Mouse (Mus musculus): Measurements from ENCODE around the gene Neo1.

The Neo1 gene

DNA sequence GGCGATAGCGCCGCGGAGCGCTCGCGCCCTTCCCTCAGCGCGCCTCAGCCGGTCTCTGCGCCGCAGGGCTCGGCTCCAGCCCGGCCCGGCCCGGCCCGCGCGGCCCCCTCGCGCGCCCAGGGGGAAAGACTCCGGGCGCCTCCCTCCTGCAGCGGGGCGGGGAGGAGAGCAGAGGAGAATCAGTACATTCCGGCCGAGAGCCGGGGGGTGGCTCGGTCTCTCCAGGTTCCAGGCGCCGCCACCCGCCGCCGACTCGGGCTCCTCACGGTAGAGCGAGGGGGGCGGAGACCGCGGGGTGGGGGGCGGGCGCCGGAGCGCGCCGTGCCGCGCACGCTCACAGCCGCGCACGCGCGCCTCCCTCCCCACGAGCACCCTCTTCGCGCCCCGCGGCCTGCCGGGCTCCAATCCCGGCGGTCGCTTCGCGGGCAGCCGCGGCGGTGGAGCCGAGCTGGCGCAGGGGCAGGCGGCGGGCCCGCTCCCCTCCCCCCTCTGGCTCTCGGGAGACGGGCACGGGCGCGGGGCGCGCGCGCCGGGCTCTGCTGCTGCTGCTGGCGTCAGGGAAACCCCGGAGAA is at the start of gene Neo1:
Neo1 (minus strand) TSS at position 283 of the 573 bp plus-strand sequence.
- CTCF ChIA-PET = no interaction called here

DNA sequence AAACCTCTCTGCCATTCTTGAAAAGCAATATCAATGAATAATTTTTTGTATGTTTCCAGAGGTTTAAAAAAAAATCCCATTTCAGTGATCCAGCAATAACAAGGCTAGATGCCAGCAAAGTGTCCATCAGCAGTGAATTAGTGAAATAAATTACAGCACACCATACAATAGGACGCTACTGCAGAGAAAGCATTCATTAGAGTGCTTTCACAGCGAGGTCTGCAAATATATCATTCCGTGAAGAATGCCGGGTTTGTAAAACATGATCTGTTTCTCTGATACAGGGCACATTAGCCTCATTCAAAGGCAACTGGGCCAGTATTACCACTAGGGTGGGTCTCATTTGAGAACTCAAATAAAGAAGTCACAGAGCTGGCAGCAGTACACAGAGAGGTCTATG is 39.4 kb upstream of the Neo1 start:
- CTCF ChIA-PET = no interaction called here

DNA sequence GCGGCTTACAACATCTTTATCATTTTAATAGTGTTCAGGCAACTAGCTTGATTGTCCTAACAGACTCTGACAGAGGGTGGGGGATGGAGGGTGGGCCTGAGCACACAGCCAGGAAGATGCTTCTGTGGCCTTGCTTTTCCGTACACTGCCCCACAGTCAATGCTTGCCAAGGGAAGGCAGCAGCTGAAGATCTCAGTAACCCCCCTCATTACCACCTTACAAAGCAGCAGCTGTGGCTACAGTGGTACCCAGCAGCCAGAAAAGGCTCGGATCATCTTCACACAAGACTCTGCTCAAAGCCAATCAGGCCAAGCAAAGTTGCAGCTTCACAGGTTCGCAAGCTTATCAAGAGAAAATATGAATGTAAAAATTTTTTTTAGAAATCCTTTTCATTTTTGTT is 37.6 kb upstream of the Neo1 start:
- CTCF ChIA-PET = no interaction called here

DNA sequence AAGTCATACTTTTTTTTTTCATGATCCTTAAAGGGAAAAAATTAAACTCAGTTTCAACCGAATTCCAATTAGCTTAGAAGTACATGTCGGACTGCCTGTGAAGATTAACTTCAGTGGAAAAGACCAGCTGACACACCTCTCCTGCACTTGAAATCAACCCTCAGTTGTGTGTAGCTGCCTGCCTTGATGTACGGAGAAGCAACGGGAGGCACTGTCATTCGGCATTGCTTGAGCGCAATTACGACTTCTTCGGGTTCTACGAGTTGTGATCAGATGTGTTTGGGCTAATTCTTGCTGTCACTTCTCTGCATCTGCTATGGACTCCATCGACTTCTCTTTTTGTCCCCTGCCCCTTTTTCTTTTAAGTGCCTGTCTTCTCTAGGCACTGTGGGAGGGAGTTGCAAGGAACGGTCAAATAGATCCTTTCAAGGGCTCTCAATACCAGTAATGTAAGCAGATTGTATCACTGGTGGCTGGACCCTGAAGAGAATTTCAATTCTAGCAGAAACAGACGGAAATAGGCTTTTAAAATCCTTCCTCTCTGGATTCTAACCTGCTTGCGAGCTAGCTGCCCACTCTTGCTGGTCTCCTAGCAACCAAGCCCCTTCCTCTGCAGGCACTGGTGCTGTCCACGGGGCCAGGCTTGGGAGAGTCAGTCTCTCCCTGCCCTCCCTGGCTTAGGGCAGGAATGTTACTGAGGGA is 36.0 kb upstream of the Neo1 start:
- CTCF ChIA-PET = no interaction called here

DNA sequence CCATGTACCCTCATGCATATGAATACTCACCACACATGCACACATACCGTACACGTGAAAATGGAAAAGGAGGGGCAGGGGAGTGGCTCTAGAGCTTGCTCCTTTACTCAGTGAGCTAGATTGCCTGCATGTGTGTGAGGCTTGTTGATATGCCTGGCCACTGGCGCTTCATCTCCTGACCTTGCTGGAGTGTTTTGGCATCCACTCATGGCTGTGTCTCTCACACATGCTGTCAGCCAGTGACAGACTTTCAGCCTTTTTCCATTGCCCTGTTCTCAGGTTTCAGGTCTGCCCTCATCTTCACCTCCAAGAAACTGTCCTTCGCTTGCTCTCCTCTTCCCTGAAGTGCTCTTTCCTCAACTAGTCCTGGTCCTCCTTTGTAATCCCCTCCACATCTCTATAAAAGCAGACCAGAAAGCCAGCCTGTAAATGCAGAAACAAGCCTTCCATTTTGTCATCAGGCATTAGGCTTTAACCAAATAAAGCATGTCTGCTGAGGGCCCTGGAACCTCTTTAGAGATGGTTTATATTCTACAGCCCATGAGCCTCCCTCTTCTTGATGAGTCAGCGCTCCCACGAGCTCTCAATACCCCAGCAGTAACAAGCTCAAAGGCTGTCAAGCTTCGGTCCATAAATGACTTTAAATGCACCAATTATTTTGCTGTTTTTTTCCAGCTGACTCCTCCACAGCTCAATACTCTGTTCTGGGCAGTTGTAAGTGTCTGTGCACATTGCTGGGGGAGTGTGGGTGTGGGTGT is 35.2 kb upstream of the Neo1 start:
- CTCF ChIA-PET = no interaction called here

DNA sequence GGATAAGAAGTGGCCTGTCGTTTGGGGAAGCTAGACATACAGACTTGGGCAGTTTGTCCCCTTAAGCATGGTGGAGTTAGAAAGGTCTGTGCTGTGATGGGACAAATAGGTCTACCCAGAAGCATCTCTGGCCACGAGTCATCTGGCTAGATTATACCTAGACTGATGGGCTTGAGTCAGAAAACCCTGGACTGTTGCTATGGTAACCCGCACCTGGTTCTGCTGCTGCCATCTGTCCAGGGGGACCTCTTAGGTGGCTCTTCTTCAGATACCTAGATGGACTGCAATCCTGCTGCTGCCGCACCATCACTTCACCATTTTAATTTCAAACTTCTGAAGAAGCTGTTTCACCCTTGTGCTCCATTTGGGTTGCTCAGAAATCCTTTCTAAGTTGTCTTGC is 34.0 kb upstream of the Neo1 start:
- CTCF ChIA-PET = no interaction called here

DNA sequence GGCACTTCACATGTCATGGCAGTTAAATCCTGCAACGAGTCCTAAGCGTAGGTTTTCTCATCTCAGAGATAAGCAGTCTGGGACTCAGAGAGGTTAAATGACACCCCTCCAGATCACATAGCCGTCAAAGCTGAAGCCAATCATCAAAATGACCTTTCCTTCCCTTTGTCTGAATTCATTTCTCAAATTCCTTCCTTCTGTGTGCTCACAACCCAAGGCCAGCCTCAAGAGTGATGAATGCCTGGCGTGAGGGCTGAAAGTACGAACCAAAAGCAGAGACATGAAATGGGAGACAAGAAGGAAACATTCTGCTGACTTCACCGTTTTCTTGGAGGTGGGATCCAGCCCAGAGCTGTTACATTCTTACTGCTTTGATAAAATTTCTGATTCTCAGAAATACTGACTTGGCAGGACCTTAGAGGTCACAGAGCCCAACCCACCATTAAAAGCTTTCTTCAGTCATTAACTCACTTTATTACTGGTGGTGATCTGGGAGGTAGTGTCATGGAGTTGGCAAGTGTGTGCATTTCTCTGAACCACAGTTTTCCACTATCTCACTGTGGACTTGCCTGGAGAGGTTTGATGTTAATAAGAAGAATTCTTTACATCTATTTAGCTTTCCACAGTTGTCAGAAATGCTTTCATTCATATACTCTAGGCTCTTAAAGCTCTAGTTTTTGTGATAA is 29.5 kb upstream of the Neo1 start:
- CTCF ChIA-PET = no interaction called here

DNA sequence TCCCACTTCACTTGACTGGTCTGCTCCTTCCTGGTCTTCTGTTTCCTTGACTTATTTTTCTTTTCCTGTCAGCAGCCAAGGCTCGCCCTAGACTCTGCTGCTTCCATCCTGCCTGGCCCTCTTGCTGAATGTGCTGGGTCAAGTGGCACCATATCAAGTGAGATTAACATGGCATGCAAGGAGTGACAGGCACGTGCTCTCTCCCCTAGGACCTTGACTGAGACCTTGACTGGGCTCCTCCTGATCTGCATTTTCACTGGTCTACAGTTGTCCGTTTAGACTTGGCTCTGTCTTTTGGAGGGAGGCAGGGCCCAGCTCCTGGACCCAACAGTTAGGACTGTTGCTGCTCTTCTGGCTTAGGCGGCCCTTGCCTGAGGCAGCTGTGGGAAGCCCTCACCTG is 26.2 kb upstream of the Neo1 start:
- CTCF ChIA-PET = no interaction called here

DNA sequence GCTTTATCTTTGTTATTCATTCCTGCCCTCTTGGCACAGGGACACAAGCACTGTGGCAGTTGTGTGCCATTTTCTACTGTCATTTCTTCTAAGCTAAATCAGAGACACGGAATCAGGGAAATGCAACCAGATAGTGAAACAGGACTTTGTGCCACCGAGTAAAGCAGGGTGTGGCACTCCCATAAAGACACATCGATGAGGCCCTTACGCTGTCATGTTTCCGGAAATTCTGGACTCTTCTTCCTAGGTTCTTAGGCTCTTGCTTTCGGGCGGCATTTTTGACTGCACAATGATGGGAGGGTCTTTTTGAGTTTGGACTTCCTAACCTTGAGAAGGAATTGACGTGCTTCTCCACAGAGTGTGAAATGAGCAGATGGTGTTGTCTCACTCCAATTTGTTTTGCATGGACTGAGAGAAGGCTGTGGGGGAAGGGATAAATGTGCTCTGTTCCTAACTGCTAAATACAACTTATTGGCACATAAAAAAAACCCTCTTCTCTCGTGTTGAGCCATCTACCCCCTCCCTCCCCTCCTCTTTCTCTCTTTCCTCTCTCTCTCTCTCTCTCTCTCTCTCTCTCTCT is 23.9 kb upstream of the Neo1 start:
- CTCF ChIA-PET = no interaction called here

DNA sequence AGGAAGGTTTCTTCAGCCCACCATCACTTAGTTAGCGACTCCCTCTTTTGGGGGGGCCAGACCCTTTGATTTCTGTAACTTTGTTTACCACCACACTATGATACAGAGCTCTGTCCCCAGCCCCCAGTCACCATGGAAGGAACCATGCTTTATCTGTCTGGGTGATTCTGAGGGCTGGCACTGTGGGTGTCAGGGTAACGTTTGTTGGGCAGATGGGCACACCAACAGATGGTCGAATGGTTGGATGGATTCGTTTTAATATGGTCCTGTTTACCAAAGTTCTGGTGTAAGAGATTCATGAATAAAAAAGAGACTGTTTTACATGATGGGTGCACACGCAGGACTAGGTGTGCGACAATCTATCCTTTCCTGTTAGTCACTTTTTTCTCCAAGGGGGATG is 22.9 kb upstream of the Neo1 start:
- CTCF ChIA-PET = no interaction called here

DNA sequence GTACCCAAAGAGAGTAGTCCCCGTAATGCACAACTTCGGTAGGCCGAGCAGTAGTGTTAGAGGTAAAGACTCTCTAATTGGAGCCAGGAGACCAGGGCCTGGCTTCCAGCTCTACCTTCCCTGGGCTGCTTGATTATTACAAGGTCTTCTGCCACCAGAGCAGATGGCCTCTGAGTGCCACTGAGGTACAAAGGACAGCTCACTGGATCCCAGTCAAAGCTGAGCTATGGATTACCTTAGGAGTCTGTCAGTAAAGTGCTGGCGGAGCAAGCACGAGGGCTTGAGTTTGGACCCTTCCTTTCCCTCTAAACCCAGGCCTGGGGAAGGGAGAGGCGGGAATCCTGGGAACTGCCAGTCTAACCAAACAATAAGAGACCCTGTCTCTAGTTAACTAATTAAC is 21.8 kb upstream of the Neo1 start:
- CTCF ChIA-PET = no interaction called here

DNA sequence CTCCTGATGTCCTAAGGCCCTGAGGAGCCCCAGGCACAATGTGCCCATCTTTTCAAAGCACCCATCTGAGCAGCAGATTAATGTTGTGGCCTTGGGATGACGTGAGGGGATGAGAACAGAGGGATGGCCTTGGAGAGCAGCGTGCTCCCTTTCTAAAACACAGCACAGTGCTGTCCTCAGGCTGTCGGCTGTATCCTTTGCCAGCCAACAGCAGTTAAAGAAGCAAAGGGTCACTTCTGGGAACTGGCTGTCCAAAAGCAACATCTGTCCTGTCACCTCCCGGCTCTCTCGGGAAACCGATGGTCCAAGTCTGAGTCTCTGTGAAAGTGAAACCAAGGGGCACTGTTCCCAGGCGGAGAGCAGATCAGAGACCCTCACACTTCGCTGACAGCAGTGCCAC is 20.0 kb upstream of the Neo1 start:
- CTCF ChIA-PET = interaction anchor here (0.6 kb wide), 1 partner anchor 106 kb away, joined by 4 read pairs; no protein-coding TSS in a partner anchor

DNA sequence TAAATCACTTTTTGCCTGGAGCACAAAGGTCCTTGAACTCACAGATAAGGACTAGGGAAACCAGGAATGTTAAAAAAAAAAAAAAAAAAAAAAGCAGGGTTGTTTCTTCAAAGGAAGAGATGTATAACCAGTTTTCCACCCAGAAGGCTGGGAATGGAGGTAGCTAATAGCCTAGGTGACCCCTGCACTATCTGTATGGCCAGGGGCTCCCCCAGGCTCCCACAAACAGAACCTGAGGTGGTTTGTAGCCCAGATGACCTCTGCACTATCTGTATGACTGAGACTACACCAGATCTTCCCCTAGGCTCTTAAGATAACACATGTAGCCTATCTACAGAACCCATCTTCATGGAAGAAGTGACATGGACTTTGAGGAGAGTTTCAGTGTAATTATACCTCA is 5.6 kb upstream of the Neo1 start:
- CTCF ChIA-PET = no interaction called here

DNA sequence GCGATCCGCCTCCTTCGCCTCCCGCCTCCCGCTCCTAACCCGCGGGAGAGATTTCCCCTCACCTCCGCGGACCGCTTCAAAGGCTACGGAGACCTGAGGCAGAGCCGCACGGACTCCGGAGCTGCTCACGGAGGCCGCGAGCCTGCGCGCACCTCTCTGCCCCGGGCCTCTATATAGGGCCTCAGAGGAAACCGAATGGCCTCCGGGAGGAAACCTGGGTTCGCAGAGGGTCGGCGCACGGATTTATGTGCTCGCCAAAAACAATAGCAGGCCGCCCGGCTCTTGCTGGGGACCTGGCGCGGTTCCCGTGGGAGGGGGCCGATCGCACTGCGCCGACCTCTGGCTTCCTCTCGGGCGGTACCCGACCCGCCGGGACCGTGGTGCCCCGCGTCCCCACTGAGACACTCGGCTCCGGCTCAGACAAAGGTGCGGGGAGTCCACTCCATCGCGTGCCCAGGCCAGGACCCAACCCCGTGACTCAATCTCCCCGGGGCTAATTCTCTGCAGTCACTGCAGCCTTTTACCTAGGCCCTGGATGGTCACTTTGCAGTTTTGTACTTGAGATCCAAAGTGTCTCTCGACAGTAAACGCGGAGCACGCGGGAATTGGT is 596 bp upstream of the Neo1 start:
- CTCF ChIA-PET = no interaction called here

DNA sequence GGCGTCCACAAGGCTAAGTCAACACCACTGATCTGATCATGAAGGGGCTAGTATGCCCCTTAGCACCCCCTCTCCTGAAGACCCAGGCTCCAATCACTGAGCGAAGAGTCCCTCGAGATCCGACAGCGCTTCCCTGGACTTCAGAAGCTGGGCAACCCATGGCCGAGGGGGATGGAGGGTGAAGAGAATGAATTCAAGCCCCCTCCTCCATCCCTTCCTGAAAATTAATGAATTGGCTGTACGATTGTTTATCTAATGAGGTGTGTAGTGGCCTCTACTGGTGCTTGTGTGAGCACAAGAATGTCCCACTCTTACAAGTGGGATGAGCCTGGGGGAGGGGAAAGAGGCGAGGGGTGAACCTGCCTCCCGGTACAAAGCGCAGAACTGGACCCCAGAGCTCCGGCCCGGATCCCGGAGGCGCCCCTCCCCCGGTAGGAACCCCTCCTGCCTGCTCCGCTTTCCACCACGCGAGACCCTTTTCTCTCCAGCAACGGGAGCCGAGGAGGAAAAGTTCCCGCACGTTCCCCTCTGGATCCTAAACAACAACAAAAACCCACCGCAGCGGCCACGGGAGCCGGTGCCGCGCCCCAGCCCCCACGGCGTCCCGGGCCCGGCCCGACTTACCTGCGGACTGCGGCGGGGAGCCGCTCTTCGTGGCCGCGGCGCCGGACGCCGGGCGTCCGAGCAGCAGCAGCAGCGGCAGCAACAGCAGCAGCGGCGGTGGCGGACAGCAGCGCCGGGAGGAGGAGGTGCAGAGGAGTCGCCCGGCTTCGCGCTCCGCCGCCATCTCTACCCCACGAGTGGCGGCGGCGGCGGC is 691 bp downstream of the Neo1 start:
- CTCF ChIA-PET = no interaction called here

DNA sequence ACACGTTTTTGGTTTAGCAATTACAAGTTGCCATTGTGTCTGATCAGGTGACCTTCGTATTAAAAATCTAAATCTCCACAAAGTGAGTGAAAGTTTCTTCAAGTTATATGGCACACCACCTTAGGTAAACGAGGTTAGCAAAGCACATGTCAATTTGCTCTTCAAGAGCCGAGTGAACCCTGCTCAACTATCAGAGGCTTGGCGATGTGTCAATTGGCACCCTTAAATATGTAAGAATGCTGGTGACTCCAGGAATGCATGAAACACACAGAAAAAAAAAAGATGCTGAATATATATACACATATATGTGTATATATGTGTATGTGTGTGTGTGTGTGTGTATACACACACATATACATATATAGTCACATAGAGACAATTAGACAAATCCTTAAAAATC is 1.4 kb downstream of the Neo1 start:
- CTCF ChIA-PET = no interaction called here

DNA sequence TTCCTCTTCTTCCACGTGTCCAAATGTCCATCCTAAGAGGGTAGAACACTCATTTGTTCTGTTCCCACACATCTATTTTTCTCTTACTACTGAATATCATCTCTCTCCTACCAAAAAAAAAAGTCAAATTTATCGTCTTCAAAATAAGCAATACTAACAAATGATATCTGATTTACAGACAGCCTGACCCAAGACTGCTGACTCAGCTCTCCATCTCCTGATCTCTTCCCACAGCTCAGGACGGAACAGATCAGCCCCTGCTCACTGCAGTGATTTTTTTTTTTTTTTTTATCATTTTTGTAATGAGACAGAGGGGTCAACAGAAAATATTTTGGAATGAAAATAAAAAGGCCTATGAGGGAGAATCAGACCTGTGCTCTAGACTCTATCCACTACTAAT is 2.7 kb downstream of the Neo1 start:
- CTCF ChIA-PET = no interaction called here

DNA sequence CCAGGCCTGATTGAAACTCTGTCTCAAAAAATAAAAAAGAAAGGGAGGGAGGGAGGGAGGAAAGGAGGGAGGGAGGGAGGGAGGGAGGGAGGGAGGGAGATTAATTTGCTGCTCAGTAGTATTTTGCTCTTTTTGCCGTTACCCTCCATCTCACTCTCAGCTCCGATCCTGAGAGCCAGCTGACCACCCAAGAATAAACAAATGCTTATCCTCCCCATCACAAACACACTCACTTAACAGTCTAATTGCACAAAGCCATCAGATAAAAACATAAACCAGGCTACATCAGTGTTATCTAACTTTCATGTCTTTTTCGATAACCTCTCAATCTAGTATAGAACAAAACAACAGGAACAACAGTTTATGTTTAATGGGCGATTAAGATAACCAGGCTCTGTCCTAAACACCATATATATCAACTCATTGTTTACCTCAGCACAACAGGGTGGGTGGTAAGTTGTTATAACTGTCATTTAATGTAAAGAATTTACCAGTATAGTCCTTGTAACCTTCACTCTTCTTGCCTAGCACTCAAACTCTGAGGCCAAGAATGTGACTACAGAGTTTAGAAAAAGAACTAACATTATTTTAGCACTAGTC is 11.9 kb downstream of the Neo1 start:
- CTCF ChIA-PET = no interaction called here

DNA sequence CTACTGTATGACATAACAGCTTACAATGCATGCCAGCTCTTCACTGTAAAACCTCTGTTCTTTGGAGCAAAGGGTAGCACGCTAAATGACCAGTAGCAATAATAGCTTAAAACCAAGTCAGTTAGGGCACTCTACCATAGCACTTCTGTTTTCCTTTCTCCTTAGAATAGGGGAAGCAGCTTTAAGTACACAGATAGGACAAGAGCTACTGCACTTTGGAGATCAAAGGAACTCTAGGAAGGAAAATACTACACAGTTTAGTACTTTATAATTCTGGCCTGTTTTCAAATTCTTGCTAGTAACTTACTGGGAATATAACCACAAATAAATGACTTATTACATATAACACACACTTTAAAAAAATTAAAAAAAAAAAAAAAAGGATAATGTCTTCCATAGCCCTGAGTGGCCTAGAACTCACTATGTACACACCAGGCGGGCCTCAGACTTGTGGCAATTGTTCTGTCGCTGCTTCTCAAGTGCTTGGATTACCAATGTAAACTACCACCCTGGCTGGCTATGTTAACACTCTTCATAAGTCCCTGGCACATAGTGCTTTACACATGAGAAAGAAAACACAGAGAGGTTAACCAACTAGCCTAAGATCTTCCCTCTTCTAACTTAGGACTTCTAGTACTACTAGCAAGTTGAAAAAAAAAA is 20.1 kb downstream of the Neo1 start:
- CTCF ChIA-PET = no interaction called here

DNA sequence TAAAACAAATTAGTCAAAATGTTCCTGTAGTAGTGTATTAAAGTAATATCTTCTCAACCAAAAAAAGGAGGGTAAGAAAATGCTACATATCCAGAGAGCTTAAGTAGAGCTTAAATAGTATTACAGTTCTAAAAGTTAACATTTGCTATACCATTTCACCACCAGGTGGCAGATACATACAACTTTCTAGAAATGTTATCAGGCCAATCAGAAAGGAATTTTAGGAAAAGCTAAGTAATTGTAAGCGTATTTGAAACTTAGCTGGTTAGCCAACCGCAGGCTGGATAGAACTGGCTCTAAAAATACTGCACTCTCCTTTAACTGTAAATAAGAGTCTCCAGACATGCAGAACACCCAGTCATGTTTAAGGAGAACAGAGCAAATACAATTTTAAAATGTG is 22.9 kb downstream of the Neo1 start:
- CTCF ChIA-PET = interaction anchor here (0.6 kb wide), 1 partner anchor 553 kb away, joined by 12 read pairs; no protein-coding TSS in a partner anchor

Data from spleen, embryonic (tissue).